Mouse (Mus musculus) CH12.LX (cell line): ENCODE results near the gene Rmdn2.

Experiments
- CHD2 ChIP-seq: IDR thresholded peaks from 2 replicates; pipeline ENCODE4 v1.6.1; 2011; ENCODE audit warnings: low read length, improper control_type of control experiment
- EP300 ChIP-seq: IDR thresholded peaks from 2 replicates; pipeline ENCODE4 v1.6.1; 2011; ENCODE audit warnings: low read length, improper control_type of control experiment
- MAX ChIP-seq: IDR thresholded peaks from 2 replicates; pipeline ENCODE4 v1.6.1; 2011; ENCODE audit warnings: low read length, improper control_type of control experiment
- MAZ ChIP-seq: IDR thresholded peaks from 2 replicates; pipeline ENCODE4 v1.6.1; 2012; ENCODE audit warnings: low read depth, mild to moderate bottlenecking, inconsistent platforms, low read length, improper control_type of control experiment, moderate library complexity
- POLR2A ChIP-seq: IDR thresholded peaks from 2 replicates; pipeline ENCODE4 v1.6.1; 2011; ENCODE audit warnings: low read depth, mild to moderate bottlenecking, improper control_type of control experiment, low read length
- POLR2AphosphoS2 ChIP-seq: IDR thresholded peaks from 2 replicates; pipeline ENCODE4 v1.6.1; 2011; ENCODE audit warnings: low read depth, low read length, improper control_type of control experiment
- SIN3A ChIP-seq: IDR thresholded peaks from 2 replicates; pipeline ENCODE4 v1.6.1; 2012; ENCODE audit warnings: low read length, improper control_type of control experiment, inconsistent platforms
- TBP ChIP-seq: conservative IDR thresholded peaks from 2 replicates; pipeline ENCODE4 v1.6.1; 2011; ENCODE audit warnings: low read depth, low read length, improper control_type of control experiment
- USF1 ChIP-seq: IDR thresholded peaks from 2 replicates; pipeline ENCODE4 v1.6.1; 2014; ENCODE audit warnings: low read depth, mild to moderate bottlenecking, inconsistent platforms, low read length, improper control_type of control experiment

DNA sequence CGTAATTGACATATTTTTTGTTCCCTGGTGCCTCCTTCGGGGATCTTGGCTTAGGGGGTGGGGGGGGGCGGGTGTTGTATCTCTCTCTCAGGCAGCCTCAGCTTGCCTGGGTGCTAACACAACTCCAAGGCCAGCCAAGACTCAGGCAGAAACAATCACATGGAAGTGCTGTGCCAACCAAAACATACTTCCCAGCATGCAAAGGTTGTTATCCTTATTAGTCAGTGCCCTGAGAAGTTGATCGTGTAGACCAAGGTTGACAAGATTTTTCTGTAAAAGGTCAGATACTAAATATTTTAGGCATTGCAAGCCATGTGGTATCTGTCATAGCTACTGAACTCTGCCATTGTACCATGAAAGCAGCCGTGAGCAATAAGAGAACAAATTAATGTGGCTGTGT is 89.2 kb downstream of the Rmdn2 start:
- TF ChIP-seq POLR2A (no peak), USF1 (no peak), POLR2AphosphoS2 (no peak), TBP (no peak), CHD2 (no peak), EP300 (no peak), MAX (no peak), MAZ (no peak), SIN3A (no peak)
